Mouse (Mus musculus) heart, postnatal 0 days (tissue): ENCODE data around the gene Nfix. TPM values are rescaled to one million over a fixed set of nuclear protein-coding genes. Genes with fewer than 3 reads are reported as not detected.
A peak's percentile ranks its signal among the peaks of the same experiment; 100 is the strongest.

Source experiments
- ATAC-seq: fragments of 200-750 bp; cut with Nextera tagmentation; 2 replicates; pipeline ENCODE4 v1.8.0; 2017; ENCODE audit warnings: low read depth, moderate number of reproducible peaks, moderate library complexity; ENCODE audit not compliant: insufficient read depth
- DNase-seq: peaks from one replicate; pipeline ENCODE4 v3.0.0-alpha.2; 2016; ENCODE audit warnings: low spot score
- H3K27ac ChIP-seq: fragments of 300-500 bp; sonication (generic); 2 replicates; pipeline ENCODE4 v1.5.1; 2014; ENCODE audit warnings: low read depth, mild to moderate bottlenecking
- H3K27me3 ChIP-seq: fragments of 300-500 bp; sonication (generic); 2 replicates; pipeline ENCODE4 v1.6.1; 2014; ENCODE audit warnings: low read length, mixed read lengths; ENCODE audit not compliant: control insufficient read depth, insufficient read depth
- H3K36me3 ChIP-seq: fragments of 300-500 bp; sonication (generic); replicated peaks from 2 replicates; pipeline ENCODE4 v1.6.1; 2014; ENCODE audit warnings: low read length, mixed read lengths; ENCODE audit not compliant: control insufficient read depth, insufficient read depth
- H3K4me1 ChIP-seq: fragments of 300-500 bp; sonication (generic); 2 replicates; pipeline ENCODE4 v1.6.1; 2014; ENCODE audit warnings: antibody characterized with exemption; ENCODE audit not compliant: control insufficient read depth, insufficient read depth
- H3K4me2 ChIP-seq: fragments of 300-500 bp; sonication (generic); 2 replicates; pipeline ENCODE4 v1.6.1; 2014; ENCODE audit warnings: low read depth, mild to moderate bottlenecking, low read length, moderate library complexity
- H3K4me3 ChIP-seq: fragments of 300-500 bp; sonication (generic); 2 replicates; pipeline ENCODE4 v1.5.1; 2014; ENCODE audit warnings: low read depth, low read length
- H3K9ac ChIP-seq: fragments of 300-500 bp; sonication (generic); replicated peaks from 2 replicates; pipeline ENCODE4 v1.6.1; 2014; ENCODE audit warnings: low read depth, low read length, mixed read lengths
- H3K9me3 ChIP-seq: fragments of 300-500 bp; sonication (generic); replicated peaks from 2 replicates; pipeline ENCODE4 v1.6.1; 2016; ENCODE audit warnings: low read length; ENCODE audit not compliant: control insufficient read depth
- CTCF ChIP-seq: IDR thresholded peaks from 2 replicates; pipeline ENCODE4 v1.5.1; 2016; ENCODE audit warnings: antibody characterized with exemption, control low read depth, low read depth
- EP300 ChIP-seq: IDR thresholded peaks from 2 replicates; pipeline ENCODE4 v1.6.1; 2016; ENCODE audit warnings: antibody characterized with exemption, low read depth
- WGBS: fragments of 180-500 bp; shearing (Covaris S2); extraction: QIAGEN DNeasy Blood & Tissue Kit; methylation state at CpG from one replicate; pipeline ENCODE4 v1.1.7; 2014; 5-methylcytosine and 5-hydroxymethylcytosine counted together
- polyA plus RNA-seq: library from polyadenylated mRNA; unstranded; fragments of >200 nt; fragmentation: Nextera tagmentation; extraction: Ambion mirVana; gene quantifications from 2 replicates; pipeline ENCODE4 v1.2.1, GENCODE M21; 2015
- total RNA-seq: library from RNA; depleted of rRNA; stranded (reverse); fragments of >200 nt; gene quantifications from 2 replicates; pipeline ENCODE4 v1.2.3, GENCODE M21; 2014; ENCODE audit warnings: low replicate concordance

Gene Nfix
- total and polyA plus RNA-seq, 2 experiments from 2014 or later: 18.2 to 41.9 TPM

GRCm38 (mm10) chr8:84706610-84707266 is 93.4 kb downstream of the Nfix start:
- Histone ChIP-seq H3K4me1 (0 out of 2 replicates have a peak, but pooled peaks cover 1% of the 10 kb centered on the region), H3K27ac (peak overlapping the region; percentile 76), H3K4me3 (peak overlapping the region; percentile 30), H3K9ac (0 out of 2 replicates have a peak overlapping the region, but pooled peaks have one; percentile 12), H3K4me2 (peak overlapping the region; percentile 59), H3K36me3 (no peaks in the 10 kb centered on the region; the same call in 1 of the 2 replicates), H3K27me3 (peaks cover 67% of the 10 kb centered on the region), H3K9me3 (no peaks in the 10 kb centered on the region)
- no peak for TF ChIP-seq CTCF
- TF ChIP-seq EP300: no peak
- 18% methylated on average over 35 of the region's 45 CpGs for WGBS
- ATAC-seq (peak; percentile 18), DNase-seq (no peak)

GRCm38 (mm10) chr8:84705960-84706359 is 94.2 kb downstream of the Nfix start:
- WGBS: 15% methylated on average over 12 of the region's 12 CpGs
- no peak for ATAC-seq

DNA sequence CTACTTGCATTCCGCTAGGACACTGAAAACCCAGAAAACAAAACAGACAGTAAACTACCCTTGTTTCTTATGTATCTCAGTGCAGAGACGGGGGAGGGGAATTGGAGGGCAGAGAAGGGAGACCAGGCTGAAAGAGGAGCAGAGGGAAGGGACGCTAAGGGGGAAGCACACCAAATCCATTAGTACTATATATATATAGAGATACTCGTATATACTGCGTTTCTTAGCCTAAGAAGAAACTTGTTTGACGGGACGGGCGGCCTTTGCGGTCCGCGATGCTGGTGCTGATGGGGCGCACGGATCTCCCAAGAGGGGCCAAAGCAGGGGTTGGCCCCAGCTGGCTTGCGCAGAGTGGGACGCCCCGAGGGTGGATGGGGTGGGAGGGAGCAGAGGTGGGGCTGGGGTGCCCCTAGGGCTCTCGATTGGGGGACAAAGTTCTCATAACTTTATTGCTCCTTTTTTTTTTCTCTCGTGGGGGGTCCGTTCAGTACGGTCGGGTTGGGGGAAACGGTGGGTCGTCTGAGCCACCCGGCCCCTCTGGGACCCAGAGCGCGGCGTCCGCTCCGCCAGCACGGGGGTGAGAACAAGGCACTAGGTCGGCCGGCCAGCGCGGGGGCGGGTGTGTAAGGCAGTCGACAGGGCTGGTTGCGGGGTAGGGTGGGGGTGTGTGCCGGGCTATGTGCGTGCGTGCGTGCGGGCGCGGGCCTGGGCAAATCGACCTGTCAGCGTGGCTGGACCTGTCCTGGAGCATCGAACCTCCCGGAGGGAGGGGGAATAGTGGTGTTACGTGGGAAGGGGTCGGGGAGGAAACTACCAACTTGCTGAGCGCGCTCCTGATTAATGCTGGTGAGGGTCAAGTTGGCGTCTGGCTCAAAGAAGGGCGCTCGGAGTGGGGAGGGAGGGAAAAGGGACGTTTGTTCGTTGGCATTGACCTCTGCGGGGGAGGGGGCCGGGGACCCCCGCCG is 95.0 kb downstream of the Nfix start:
- WGBS: 5% methylated on average over 55 of the region's 61 CpGs
- 0 out of 2 replicates have a peak, but pooled peaks cover 3% of the 10 kb centered on the region for H3K4me1 ChIP-seq

More at GRCm38 (mm10) chr8:84705960-84706359, 94.2 kb downstream of the Nfix start:
- Histone ChIP-seq H3K4me3 (peak overlapping the region; percentile 36), H3K4me1 (0 out of 2 replicates have a peak, but pooled peaks cover 3% of the 10 kb centered on the region), H3K4me2 (peak overlapping the region; percentile 59), H3K27ac (peak overlapping the region; percentile 76), H3K27me3 (peaks cover 67% of the 10 kb centered on the region), H3K9ac (peak overlapping the region; percentile 33), H3K9me3 (no peaks in the 10 kb centered on the region), H3K36me3 (no peaks in the 10 kb centered on the region; the same call in 1 of the 2 replicates)
- DNase-seq: no peak
- TF ChIP-seq EP300: no peak
- TF ChIP-seq CTCF: no peak

GRCm38 (mm10) chr8:84704356-84704755 is 95.8 kb downstream of the Nfix start:
- H3K36me3 ChIP-seq: no peaks in the 10 kb centered on the region; the same call in 1 of the 2 replicates
- no peak for TF ChIP-seq EP300
- peak; percentile 66 for TF ChIP-seq CTCF
- WGBS: 9% methylated on average over 16 of the region's 16 CpGs
- H3K9me3 ChIP-seq: no peaks in the 10 kb centered on the region
- peak overlapping the region; percentile 42; the same call in 1 of the 2 replicates for H3K9ac ChIP-seq
- H3K4me3 ChIP-seq: peak overlapping the region; percentile 36
- H3K27me3 ChIP-seq: peaks cover 67% of the 10 kb centered on the region
- DNase-seq (peak; percentile 74), ATAC-seq (peak; percentile 34)
- H3K4me1 ChIP-seq: 0 out of 2 replicates have a peak, but pooled peaks cover 3% of the 10 kb centered on the region
- H3K4me2 ChIP-seq: peak overlapping the region; percentile 59
- peak overlapping the region; percentile 71 for H3K27ac ChIP-seq

More for the DNA sequence above, 95.0 kb downstream of the Nfix start:
- Histone ChIP-seq H3K9me3 (no peaks in the 10 kb centered on the region), H3K27me3 (peaks cover 67% of the 10 kb centered on the region), H3K36me3 (no peaks in the 10 kb centered on the region; the same call in 1 of the 2 replicates), H3K4me2 (peak overlapping the region; percentile 59), H3K4me3 (peak overlapping the region; percentile 36), H3K9ac (peak overlapping the region; percentile 33), H3K27ac (peak overlapping the region; percentile 71)
- TF ChIP-seq CTCF (no peak), EP300 (no peak)
- DNase-seq (no peak), ATAC-seq (no peak)
